In genomic region chr12:113073420-113074328, GRCm38 (mm10) we compare ENCODE assay signal across 8 mouse cellular contexts. TPM values are rescaled to one million over a fixed set of nuclear protein-coding genes. Genes with fewer than 3 reads are reported as not detected.
DNase-seq lines count a peak whose midpoint lies in the region; ATAC-seq lines count a peak whose summit lies in the region.

No protein-coding gene starts in this region.

- peak; percentile 39 for DNase-seq in gastrocnemius, postnatal 10 days
- no peak for DNase-seq in gastrocnemius, postnatal 14 days
- peak; percentile 73 for DNase-seq in CD4-positive, CD25-positive, alpha-beta regulatory T cell, adult 2 months (ENCODE audit: low read depth, low spot score)
- DNase-seq in c-Kit-positive CD71-positive TER-119-negative erythroid progenitor cells, embryonic 14.5 days (ENCODE audit: low read depth) = peak; percentile 9
- DNase-seq in gonadal fat pad, adult 2 months (ENCODE audit: low read depth) = peak; percentile 8
- DNase-seq in kidney, postnatal 36 days = peak; percentile 18 to 22
- peak; percentile 49 for DNase-seq in thymus, postnatal 14 days

- H3K27ac ChIP-seq in midbrain, embryonic 15.5 days = peak overlapping the region; percentile 93

- H3K9me3 ChIP-seq in midbrain, embryonic 15.5 days = no peaks in the 10 kb centered on the region

- 12% methylated on average over 15 of the region's 15 CpGs for WGBS in midbrain, embryonic 15.5 days

- H3K36me3 ChIP-seq in midbrain, embryonic 15.5 days (replicated peaks) = peaks cover 13% of the 10 kb centered on the region; the same call in 1 of the 2 replicates

- intact Hi-C loops in gastrocnemius, postnatal 14 days (cut with DNase I; ENCODE audit: low total_unique reads) = no loop called here

- H3K4me1 ChIP-seq in midbrain, embryonic 15.5 days = peaks cover 25% of the 10 kb centered on the region

- H3K4me3 ChIP-seq in midbrain, embryonic 15.5 days = peak overlapping the region; percentile 48

- peak overlapping the region; percentile 98 for H3K4me2 ChIP-seq in midbrain, embryonic 15.5 days

- peak overlapping the region; percentile 71 for H3K9ac ChIP-seq in midbrain, embryonic 15.5 days

- peak; percentile 56 for ATAC-seq in midbrain, embryonic 15.5 days (replicated peaks)

- H3K27me3 ChIP-seq in midbrain, embryonic 15.5 days (replicated peaks) = no peaks in the 10 kb centered on the region

RNA-seq across cellular contexts. Expression of gene Tex22, which starts 0.6 kb away (rescaled TPM):
- total RNA-seq in gastrocnemius, postnatal 10 days (2021) = under 1 TPM in 1 of 2 experiments, not detected in 1; 0.20 TPM
- total RNA-seq in gastrocnemius, postnatal 14 days (2021) = under 1 TPM in 1 of 2 experiments, not detected in 1; 0.27 TPM
- polyA plus RNA-seq in gonadal fat pad, adult 2 months (2012; rRNA removed) = 1.1 and 2.4 TPM in 2 replicates
- polyA plus RNA-seq in midbrain, embryonic 15.5 days (2015; fragmentation: Nextera tagmentation; extraction: Ambion mirVana) = 0.40 TPM in 1 of 2 replicates, not detected in the other

RNA-seq across cellular contexts. Expression of gene Mta1, which starts 24.4 kb away (rescaled TPM):
- total RNA-seq in gastrocnemius, postnatal 10 days (2021) = 10 to 100 TPM; 46.0 to 52.0 TPM
- 10 to 100 TPM; 34.6 to 35.4 TPM for total RNA-seq in gastrocnemius, postnatal 14 days (2021)
- polyA plus RNA-seq in gonadal fat pad, adult 2 months (2012; rRNA removed) = 52.1 and 58.6 TPM in 2 replicates
- 17.2 and 18.1 TPM in 2 replicates for polyA plus RNA-seq in midbrain, embryonic 15.5 days (2015; fragmentation: Nextera tagmentation; extraction: Ambion mirVana)

RNA-seq across cellular contexts. Expression of gene Pacs2, which starts 59.4 kb away (rescaled TPM):
- 10 to 100 TPM; 51.8 to 54.4 TPM for total RNA-seq in gastrocnemius, postnatal 10 days (2021)
- total RNA-seq in gastrocnemius, postnatal 14 days (2021) = 10 to 100 TPM; 31.9 to 41.4 TPM
- 39.0 and 39.1 TPM in 2 replicates for polyA plus RNA-seq in gonadal fat pad, adult 2 months (2012; rRNA removed)
- 34.6 and 35.1 TPM in 2 replicates for polyA plus RNA-seq in midbrain, embryonic 15.5 days (2015; fragmentation: Nextera tagmentation; extraction: Ambion mirVana)
